Mouse (Mus musculus) mouse embryonic stem cell (cell line): ENCODE measurements around the gene Cst13.
"Not testable (repeated sequence)": the region's sequence is repeated elsewhere in the genome, so short reads cannot be mapped to it uniquely, and the experiment has no call there.

Experiments
- in situ Hi-C, 2 experiments: fragments of 300-500 bp; cut with MboI; formaldehyde crosslinking; loops; 1 replicate in 1 of 2; 3 replicates in 1 of 2; pipeline ENCODE4 v1.14.3; 2019 to 2020; ENCODE audit warnings: low sequenced_read_pairs in 2 of 2, low pct_unique_long_range_greater_than_20kb in 1 of 2, mixed read lengths in 1 of 2; ENCODE audit not compliant: unreplicated experiment in 1 of 2

Cst13 gene

DNA sequence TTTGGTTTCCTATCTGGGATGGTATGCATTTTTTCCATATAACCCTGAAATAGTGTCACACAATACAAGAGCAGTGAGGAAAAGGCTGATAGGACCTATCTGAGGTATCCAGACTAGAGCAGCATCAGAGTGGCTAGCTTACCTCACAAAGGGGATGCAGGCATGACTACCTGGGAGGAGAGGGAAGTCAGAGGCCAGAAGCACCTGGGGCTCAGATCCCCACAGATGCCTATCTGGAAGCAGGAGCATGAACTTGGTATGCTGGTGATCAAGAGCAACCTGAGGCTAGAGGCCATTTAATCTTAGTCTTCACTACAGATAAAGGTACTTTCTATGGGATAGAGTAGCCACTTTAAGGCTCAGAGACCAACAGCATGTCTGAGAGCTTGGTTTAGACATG lies at the start of gene Cst13:
Gene Cst13 (plus strand): TSS at position 173 of the 400 bp plus-strand sequence.
- in situ Hi-C loops: no loop called here

DNA sequence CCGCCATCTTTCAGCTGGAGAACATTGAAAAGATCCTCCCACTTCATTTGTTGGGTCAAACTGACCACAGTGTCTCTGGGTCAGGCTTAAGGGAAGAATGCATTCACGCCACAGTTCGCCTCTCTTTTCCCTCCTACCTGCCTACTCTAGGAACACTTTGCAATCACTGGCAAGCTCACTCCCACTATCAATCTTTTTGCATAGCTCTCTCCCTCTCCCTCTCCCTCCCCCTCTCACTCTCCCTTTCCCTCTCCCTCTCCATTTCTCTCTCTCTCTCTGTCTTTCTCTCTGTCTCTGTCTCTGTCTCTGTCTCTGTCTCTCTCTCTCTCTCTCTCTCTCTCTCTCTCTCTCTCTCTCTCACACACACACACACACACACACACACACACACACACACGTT lies 48.5 kb upstream of the Cst13 start, which contains the start of gene Cst11:
Gene Cst11 (minus strand): TSS at position 101 of the 400 bp plus-strand sequence.
- in situ Hi-C loops: not testable (repeated sequence)

DNA sequence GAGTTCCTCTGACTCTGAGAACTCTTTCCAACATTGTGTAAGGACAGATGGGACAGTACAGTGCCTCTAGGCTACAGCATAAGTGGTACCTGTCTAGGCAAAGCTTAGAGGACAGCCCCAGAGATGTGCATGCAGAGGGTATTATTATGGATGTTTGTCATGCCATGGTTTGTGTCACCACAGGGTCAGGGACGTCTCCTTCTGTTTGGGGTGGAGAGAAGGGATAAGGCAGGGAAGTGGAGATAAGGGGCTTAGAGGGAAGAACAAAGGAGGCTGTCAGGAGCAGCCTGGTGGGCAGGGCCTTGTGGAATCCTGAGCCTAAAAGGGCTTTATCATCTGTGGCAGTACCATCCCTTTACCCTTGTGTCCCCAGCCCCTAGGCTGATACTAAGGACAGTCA lies 38.2 kb upstream of the Cst13 start, which contains the start of gene 8030411F24Rik:
Gene 8030411F24Rik (plus strand): TSS at position 301 of the 400 bp plus-strand sequence.
- in situ Hi-C loops: no loop called here

DNA sequence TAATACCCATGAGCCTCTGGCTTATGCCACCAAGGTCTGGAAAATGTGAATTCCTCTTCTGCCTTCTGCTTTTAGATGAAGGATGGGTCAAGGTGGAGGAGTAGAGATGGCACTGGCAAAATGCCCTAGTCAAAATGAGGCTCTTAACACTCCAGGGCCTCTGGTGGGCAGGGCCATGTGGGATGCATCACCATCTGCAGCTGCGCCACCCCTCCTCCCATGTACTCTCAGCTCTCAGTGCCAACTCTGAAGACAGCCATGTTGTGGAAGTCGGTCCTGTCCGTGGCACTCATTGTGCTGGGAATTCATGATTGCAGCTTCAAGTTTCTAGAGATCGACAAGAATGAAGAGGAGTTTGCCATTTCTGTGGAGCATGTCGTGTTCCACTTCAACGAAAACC lies 30.7 kb upstream of the Cst13 start, which contains the start of gene Cst12:
Gene Cst12 (plus strand): TSS at position 220 of the 400 bp plus-strand sequence.
- in situ Hi-C loops: no loop called here

DNA sequence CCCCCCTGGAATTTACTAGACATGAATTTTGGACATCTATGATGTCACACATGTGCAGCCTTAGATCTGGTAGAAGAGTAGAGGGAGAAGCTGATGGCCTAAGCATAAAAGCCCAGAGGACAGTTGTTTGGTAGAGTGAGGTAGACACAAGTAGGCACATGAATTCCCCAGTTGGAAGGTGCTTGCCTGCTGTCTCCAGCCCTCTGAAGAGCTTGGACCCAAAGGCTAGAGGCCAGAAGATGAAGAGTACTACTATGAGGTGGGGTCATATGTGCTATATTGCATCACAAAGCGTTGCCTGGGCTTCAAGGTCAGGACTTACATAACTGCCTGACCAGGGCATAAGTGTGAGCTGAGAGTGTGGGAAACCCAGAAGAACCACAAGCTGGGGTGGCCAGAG lies 21.4 kb upstream of the Cst13 start, which contains the start of gene Cst8:
Gene Cst8 (plus strand): TSS at position 301 of the 400 bp plus-strand sequence.
- in situ Hi-C loops: no loop called here

DNA sequence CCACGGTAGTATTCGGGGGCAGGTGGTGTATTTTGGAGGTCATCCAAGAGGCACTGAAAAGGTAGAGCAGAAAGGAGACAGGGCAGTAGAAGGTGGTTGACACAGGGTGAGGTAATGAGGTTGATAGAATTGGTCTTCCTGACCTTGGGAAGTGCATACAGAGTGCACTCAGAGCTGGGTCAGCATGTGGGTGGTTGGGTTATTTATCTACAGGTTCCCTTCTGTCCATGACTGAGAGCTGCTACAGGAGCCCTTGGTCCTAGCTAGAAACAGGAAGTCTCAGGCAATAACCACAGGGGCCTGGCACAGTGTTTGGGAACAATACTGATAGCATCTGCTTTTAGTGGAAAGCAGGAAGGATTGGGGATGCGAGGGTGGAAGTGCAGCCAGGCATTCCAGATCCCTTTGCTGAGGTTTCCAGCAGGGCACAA lies 18.4 kb upstream of the Cst13 start:
- in situ Hi-C loops: no loop called here

DNA sequence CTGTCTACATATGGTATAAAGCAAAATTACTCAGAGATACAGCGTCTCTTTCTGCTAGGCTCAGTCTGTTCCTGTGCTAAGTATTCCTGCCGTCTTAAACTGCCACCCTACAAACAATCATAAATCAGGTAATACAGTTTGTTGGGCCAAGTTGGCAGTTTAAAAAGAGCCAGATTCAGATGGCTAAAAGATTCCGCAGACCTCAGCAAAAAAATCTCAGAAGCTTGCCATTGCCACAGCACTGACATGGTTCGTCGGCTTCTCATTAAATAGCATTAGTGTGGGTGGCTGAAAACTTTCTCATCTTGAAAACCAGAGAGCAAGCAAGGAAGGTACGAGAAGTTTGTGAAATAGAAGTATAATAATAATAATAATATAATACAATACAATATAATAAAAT lies 13.2 kb upstream of the Cst13 start:
- in situ Hi-C loops: no loop called here

DNA sequence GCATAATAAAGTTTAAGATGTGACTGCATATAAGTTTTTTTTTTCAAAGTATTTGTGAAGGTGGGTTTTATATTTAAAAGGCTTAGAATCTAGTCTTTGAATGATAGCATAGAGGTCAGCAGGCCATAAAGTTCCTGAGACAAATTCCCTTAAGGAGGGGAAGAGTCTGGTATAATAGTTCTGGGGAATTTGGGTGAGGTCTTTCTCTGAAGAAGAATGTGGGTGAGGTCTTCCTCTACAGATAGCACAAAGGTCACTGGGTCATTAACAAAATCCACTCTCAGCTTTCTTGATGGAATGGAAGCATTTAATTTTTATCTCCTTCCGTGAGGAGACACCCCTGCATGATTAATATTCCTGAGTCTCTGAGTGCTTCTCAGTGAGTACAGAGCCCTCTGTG lies 6.1 kb downstream of the Cst13 start:
- in situ Hi-C loops: no loop called here

DNA sequence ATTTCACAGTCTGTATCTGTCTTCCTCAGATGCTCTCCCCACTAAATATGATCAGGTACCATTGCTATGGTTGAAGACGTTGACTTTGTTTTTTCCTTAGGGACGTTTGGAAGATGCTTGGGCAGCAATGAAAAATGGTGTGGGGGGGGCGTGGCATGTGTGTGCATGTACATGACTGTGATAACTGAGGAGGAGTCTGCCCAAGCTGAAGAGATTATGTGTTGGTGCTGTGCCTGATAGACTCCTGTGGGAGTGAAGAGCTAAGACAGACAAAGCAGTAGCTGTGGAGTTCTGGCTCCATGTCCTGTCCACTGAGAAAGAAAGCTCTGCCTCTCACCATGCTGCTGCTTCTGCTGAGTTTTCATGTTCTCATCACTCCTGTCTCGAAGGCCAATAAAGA lies 15.0 kb downstream of the Cst13 start, which contains the start of gene Cst9:
Gene Cst9 (plus strand): TSS at position 236 of the 400 bp plus-strand sequence.
- in situ Hi-C loops: loop anchor here in 1 of 2 experiments (5.0 kb wide), 1 partner anchor 83 kb away; the partner anchor contains the start of gene Cstl1

DNA sequence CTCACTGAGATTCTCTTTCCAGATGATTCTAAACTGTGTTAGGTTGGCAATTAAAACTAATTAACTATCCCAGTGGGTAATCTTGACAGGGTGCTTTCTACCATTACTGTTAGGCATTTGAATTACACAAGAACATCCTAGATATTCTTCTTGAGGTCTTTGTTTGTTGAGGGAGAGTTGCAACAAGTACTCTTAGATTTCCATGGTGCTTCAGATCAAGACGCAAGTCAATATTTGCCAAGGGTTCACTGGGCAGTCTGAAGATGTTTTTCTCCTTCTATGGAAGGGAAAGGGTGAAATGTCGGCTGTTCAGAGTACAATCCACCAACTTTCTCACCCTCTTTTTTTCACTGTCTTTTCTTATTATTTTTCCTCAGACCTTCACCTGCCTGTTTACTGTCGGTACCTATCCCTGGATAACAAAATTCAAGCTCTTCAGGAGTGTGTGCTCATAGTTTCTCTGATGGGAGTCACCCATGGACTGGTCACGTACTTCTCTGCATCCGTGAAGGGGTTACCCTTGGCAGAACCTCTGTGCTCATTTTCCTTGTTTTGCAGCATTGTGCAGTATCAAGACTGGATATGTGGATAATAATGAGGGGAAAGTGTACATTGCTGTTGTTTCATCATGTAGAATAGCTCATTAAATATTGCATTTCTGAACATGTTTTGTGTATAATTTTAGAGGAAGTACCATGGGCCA lies 18.3 kb downstream of the Cst13 start:
- in situ Hi-C loops: loop anchor here in 1 of 2 experiments (5.0 kb wide), 1 partner anchor 86 kb away; the partner anchor contains the start of gene Cstl1

DNA sequence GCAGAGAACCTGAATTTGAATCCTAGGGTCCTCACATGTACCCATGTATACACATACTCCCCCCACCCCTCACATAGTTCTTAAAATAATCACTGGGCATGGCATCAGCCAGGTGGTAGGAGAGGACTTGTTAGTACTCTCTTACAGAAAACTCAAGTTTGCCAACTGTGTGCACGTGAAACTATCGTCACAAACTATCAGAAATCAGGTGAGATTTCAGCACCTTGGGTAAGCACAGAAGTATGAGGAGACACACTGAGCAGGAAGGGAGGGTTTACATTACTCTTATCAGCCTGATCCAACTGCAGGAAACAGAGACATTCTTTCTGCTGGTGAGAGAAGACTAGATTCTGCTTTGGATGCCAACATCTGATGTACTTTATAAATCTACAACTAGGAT lies 19.3 kb downstream of the Cst13 start:
- in situ Hi-C loops: loop anchor here in 1 of 2 experiments (5.0 kb wide), 1 partner anchor 87 kb away; the partner anchor contains the start of gene Cstl1

DNA sequence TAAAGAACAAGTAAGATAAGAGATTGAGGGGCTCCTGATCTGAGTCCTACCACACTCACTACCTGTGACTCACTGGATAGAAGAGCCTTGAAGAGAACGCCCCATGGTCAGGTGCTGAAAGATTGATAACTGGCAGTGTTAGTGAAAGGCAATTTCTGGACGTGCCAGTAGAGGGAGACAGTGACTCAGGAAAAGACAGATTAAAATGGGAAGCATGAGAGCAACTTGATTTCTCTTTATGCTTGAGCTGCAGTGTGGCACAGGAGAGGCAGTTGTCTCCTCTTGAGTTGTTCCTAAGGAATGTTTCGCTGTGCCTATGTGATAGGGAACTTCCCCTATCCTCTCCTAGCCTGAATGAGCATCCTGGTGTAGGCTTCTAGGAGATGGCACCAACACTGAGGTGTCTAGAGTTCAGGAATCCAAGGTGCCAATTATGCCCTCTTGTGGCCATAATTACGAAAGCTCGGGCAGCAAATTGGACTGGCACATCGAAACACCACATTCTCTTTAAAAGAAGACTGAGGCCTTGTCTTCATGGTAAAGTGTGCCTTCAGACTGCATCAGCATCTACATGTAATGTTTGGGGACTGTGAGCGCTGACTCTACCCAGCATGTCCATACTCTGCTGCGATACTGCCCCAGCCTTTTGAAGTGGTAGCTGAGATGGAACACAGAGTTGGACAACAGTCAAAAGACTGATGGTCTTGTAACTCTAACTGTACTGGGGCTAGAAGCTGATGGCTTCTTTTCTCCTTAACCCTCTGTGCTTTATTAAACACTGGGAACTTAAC lies 31.4 kb downstream of the Cst13 start:
- in situ Hi-C loops: loop anchor here (5.0 to 10.0 kb wide), 2 partner anchors 51 to 53 kb away; no protein-coding TSS in a partner anchor

DNA sequence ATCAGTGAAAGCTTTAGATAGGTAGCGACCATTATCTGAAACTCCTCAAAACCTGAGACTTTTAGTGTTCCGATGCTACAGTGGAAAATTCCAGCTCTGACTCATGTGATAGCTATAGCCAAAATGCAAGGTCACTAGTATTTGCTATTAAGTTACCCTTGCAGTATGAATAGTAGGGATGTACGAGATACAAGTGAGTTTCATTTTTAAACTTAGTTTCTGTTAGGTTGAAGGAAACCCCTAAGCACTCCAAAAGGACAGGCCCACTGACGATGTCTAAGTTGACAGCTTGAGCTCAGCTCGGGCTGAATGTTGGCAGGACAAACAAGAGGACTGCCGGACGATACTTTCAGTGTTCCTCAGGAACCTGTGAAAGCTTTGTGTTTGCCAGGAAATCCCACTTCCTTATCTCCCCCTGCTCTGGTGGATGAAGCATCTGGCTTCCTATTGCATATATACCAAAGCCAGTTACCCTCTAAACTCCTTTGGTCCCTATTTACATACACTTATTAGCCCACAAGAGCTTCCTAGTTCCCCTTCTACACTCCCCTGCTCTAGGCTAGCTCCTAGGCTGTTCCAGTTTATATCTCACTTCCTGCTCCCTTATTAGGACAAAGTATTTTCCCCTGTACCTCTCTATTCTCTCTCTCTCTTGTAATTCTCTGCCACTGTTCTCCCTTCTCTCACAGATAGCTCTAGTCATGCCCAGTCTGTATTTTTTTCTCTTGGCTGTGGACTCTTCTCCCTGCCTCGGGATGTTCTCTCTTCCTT lies 36.9 kb downstream of the Cst13 start:
- in situ Hi-C loops: loop anchor here in 1 of 2 experiments (10.0 kb wide), 1 partner anchor 48 kb away; no protein-coding TSS in a partner anchor

DNA sequence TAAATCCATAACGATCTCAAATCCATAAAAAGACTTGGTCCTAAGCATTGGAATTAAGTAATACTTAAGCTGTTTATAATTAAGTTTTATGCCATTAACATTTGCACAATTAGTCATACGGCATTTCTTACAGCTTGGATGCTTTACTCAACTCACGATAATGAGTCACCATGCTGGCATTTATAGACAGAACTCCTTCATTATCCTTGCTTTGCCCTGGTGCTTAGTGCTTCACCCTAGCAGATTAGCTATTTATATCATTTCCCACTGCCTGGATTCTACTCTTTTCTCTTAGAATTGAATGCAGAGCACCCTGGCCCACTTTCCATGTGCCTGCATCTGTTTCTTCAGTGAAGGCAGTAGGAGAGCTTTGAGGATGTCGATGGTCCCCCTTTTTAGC lies 37.6 kb downstream of the Cst13 start:
- in situ Hi-C loops: loop anchor here in 1 of 2 experiments (10.0 kb wide), 1 partner anchor 47 kb away; no protein-coding TSS in a partner anchor

DNA sequence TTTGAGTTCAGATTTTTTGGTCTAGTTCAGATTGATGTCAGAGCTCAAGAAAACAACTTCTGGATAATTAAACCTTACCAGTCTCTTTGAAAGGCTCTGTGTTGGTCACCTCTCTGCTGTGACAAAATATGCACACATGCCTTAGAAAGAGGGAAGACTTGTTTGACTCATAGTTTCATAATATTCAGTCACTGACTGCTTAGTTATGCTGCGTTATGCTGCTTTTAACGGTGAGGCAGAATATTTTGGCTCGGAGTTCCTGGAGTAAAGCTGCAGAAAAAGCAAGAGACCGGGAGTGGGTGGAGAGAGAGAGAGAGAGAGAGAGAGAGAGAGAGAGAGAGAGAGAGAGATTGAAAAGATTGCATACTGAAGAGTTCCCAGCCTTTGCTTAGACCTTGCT lies 41.1 kb downstream of the Cst13 start:
- in situ Hi-C loops: no loop called here

DNA sequence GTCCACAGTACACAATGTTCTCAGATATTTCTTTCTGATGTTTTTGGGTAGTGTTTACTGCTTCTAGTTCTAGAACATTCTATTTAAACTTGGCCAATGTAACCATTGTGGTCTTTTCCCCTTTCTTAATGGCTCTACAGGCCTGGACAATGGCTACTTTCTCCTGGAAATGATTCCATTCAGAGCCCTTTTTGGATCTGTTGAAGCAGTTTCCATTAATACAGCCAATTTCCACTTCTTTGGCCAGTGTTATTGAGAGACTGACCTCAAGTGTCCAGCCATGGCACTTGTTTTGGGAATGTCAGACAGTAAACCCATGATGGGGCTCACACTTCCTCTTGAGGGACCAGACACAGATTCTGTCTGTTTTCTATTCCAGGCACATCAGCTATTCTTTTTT lies 41.8 kb downstream of the Cst13 start:
- in situ Hi-C loops: no loop called here

DNA sequence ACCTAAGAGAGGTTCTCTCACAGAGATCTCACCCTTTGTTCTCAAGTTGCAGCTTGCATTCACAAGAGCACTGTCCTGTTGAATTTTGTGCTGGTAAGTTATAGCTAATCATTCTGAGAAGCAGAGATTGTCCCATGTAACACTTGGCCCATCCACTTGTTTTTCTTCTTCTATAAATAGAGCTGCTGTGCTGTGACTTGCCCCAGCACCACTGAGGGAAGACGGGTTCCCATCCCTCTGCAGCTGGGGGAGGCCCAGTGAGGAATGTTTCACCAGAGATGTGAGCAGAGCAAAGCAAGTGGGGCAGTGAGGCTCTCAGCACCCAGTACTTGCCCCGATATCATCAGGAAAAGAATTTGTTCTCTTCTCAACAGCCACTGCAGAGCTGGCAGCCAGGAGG lies 45.1 kb downstream of the Cst13 start, which contains the start of gene 9230104L09Rik:
Gene 9230104L09Rik (minus strand): TSS at position 73 of the 400 bp plus-strand sequence.
- in situ Hi-C loops: no loop called here

DNA sequence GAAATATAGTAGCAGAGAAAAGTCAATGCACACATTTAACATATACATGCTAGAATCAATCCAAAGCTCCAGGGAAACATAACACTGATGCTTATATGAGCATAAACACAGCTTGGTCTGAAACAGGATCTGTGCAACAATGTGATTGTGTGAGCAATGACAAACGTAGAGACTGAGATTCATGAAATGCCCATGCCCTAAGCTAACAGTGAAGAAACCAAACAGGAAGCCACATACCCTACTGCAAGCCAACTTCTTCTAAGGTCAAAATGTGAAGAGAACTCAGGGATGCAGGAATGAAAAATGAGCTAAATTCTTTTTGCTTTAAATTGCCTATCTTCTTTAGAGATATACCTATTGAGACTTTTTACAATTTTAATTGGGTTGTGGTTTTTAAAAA lies 49.1 kb downstream of the Cst13 start:
- in situ Hi-C loops: no loop called here
